Mouse (Mus musculus) G1E-ER4 (cell line): Measurements from ENCODE around the gene Foxa1. TPM values are rescaled to one million over a fixed set of nuclear protein-coding genes. Genes with fewer than 3 reads are reported as not detected.

Experiments used
- GATA1 ChIP-seq: IDR thresholded peaks from one replicate; pipeline ENCODE4 v1.8.0; 2012; ENCODE audit warnings: low read length, inconsistent platforms
- polyA plus RNA-seq: library from polyadenylated mRNA; stranded (reverse); fragments of >175 nt; gene quantifications from 2 replicates; pipeline ENCODE4 v1.2.3, GENCODE M21; 2012

The Foxa1 gene
- polyA plus RNA-seq, 1 experiment: 1.1 TPM

DNA sequence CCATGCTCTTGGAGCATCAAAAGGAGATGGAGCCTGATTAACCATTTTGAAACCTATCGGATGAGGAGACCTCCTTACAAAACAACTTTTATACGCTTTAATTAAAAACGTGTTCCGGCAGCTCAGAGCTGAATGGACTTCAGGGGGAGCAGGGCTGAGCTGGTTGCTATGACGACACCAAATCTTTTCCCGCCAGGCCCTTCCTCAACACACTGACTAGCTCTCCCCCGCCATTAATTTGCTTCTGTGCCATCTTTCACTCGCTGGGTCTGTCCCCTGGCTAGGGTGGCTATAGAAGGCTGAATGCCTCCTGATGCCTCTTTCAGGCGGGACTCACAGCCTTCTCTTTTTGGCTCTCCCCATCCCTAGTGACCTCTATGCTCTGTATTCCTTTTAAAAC is 16.2 kb downstream of the Foxa1 start:
- TF ChIP-seq GATA1: no peak

DNA sequence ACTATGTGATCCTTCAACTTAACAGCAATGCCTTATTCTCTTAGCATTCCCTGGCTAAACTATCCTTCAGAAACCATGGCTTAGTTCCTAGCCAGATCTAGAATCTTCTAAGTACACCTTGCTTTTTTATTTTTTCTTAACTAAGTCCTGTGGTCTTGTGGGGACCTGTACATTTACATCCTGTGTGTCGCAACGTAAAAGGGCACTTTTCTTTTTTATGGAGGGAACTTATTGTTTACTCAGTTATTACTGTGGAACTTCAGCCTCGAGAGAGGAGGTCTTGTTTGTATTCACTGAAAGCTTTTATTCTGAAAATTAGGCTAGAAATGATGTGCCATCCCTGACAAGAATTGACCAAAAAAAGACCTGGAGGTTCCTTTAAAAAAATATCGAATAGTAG is 18.4 kb downstream of the Foxa1 start:
- TF ChIP-seq GATA1: no peak

GRCm38 (mm10) chr12:57515702-57516377 is 30.9 kb downstream of the Foxa1 start:
- TF ChIP-seq GATA1: no peak

- no peak for TF ChIP-seq GATA1
Measured at GRCm38 (mm10) chr12:57514552-57514951, 32.2 kb downstream of the Foxa1 start.

- no peak for TF ChIP-seq GATA1
Measured at GRCm38 (mm10) chr12:57511560-57511959, 35.2 kb downstream of the Foxa1 start.

GRCm38 (mm10) chr12:57511127-57511526 is 35.6 kb downstream of the Foxa1 start:
- TF ChIP-seq GATA1: no peak

DNA sequence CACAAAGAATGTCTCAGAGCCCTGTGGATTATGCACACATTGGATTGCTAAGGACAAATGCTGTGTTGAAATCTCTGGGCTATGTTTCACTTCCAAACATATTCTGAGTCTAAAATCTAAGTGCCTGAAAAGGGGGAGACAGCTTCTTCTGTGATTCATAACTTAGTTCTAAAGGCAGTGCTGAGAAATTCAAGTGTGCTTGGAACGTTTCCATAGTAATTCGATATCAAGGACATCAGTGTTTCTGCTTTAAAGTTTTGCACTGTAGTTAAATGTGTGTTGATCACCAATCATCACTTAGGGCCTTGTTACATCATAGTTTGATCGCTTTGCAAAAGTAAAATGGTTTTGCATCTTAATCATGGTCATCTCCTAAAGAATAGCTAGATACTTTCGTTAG is 37.0 kb downstream of the Foxa1 start:
- no peak for TF ChIP-seq GATA1

GRCm38 (mm10) chr12:57508938-57509337 is 37.8 kb downstream of the Foxa1 start:
- TF ChIP-seq GATA1: no peak

DNA sequence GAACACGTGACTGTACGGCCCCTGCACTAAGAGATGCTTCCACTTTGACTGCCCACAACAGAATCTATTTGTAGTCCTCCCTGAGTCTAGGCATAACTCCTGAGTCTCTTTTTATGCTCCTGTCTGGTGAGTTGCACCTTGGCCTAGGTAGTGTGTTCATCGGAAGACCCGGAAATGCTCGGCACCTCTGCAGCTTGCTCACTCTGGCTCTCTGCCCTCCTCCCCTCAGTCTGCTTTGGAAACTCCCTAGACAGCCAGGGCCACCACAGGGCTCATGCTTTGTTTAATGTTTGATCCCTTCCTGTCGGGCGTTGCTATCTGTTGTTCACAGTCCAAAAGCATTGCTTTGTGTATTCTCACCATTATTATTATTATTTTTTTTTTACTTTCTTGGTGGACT is 41.4 kb downstream of the Foxa1 start:
- no peak for TF ChIP-seq GATA1

GRCm38 (mm10) chr12:57500246-57500645 is 46.5 kb downstream of the Foxa1 start:
- TF ChIP-seq GATA1: no peak

- no peak for TF ChIP-seq GATA1
Measured at GRCm38 (mm10) chr12:57496347-57497119, 50.2 kb downstream of the Foxa1 start.

Other genes starting within 250 kb of the Foxa1 start
- gene Ttc6, start 17.2 kb upstream of the Foxa1 start, polyA plus RNA-seq: 0.05 TPM in 1 of 2 replicates, not detected in the other